Mouse (Mus musculus): ENCODE measurements around the gene Reps1.

- TF ChIP-seq CTCF (IDR thresholded peaks at IDR 0.05; ENCODE audit: low read depth, low read length) = no peak
- TF ChIP-seq EP300 (IDR thresholded peaks at IDR 0.05; ENCODE audit: insufficient read depth, low read depth, low read length) = no peak
These were observed 35.2 kb upstream of the Reps1 start for GRCm38 (mm10) chr10:18020443-18020842.

Data from ES-Bruce4 (cell line).